Mouse (Mus musculus): Measurements from ENCODE around the gene Ghrl.

- no peak for TF ChIP-seq CTCF (IDR thresholded peaks at IDR 0.05)
- TF ChIP-seq EP300 (IDR thresholded peaks at IDR 0.05) = no peak
Observed at GRCm38 (mm10) chr6:113683081-113683825, 36.4 kb downstream of the Ghrl start.

Measured in lung, postnatal 0 days (tissue).